Mouse (Mus musculus) adrenal gland, adult 8-10 months (tissue): ENCODE measurements around the gene Copz1. TPM values are rescaled to one million over a fixed set of nuclear protein-coding genes. Genes with fewer than 3 reads are reported as not detected.

Experiments used
- DNase-seq: peaks from one replicate; pipeline ENCODE4 v3.0.0; 2022
- total RNA-seq, 4 experiments: library from RNA; stranded (reverse); gene quantifications; 2 replicates each; pipeline ENCODE4 v1.2.4; 2022

Gene Copz1
- total RNA-seq, 4 experiments from 2014 or later, result 156 to 167 (median 161) TPM

- no peak for DNase-seq
Observed at GRCm38 (mm10) chr15:103310365-103310910, 37.9 kb downstream of the Copz1 start, which contains the start of gene Gpr84. Gpr84 (minus strand) TSS chr15:103310612.

- no peak for DNase-seq
Observed at GRCm38 (mm10) chr15:103313495-103314095, 41.1 kb downstream of the Copz1 start.

DNA sequence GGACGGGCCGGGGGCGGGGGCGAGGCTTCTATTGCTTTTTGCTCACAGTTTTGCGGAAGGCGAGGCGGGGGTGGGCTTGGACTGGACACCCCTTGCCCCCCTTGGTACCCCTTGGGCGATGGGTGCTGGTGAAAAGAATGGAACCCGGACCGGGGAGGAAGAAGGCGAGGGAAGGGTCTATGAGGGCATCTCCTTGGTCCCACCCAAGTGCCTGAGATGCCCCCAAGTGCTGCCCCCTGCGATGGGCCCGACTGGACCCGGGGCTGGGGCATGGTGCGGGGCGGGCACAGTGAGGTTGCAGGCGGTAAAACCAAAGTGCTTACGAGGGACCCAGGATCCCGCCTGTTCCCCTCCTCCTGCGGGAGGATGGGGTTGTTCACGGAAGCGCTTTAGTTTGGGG is 41.7 kb downstream of the Copz1 start:
- no peak for DNase-seq

- peak; percentile 61 for DNase-seq
Observed at GRCm38 (mm10) chr15:103315011-103315502, 42.5 kb downstream of the Copz1 start.

DNA sequence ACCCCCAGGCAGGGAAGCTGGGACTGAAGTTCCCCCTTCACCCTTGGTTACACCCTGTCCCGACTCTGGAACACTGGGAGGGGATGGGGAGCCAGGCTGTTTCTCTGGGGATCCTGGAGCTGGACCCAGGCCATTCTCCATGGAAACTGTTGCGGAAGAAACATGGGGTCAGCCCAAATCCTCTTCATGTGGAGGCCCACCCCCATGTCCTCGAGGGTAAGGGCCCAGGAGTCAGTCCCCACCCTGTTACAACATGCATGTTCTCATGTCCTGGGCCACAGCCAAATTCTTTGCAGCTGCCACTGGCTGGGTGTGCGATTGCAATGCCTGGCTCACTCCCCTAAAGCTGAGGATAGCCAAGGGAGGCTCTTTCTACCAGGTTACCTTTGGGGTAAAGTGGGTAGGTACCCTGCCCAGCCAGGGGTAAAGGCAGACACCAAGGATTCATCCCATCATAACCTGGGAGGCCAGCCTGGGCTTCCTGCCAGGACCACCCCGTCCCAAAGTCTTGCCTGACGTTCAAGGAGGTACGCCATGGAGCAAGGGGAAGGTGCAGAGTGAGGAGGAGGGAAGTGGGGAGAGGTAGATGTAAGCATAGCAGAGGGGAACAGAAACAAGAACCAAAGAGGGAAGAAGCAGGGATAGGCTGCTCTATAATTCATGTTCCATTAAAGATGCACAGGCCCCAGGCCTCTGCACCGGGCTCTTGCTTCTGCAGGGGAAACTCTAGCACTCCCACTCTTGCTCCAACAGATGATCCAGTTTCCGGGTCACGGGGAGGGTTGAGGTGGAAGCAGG is 43.7 kb downstream of the Copz1 start:
- no peak for DNase-seq

GRCm38 (mm10) chr15:103317120-103317519 is 44.6 kb downstream of the Copz1 start:
- no peak for DNase-seq

GRCm38 (mm10) chr15:103317731-103318130 is 45.2 kb downstream of the Copz1 start:
- no peak for DNase-seq

DNA sequence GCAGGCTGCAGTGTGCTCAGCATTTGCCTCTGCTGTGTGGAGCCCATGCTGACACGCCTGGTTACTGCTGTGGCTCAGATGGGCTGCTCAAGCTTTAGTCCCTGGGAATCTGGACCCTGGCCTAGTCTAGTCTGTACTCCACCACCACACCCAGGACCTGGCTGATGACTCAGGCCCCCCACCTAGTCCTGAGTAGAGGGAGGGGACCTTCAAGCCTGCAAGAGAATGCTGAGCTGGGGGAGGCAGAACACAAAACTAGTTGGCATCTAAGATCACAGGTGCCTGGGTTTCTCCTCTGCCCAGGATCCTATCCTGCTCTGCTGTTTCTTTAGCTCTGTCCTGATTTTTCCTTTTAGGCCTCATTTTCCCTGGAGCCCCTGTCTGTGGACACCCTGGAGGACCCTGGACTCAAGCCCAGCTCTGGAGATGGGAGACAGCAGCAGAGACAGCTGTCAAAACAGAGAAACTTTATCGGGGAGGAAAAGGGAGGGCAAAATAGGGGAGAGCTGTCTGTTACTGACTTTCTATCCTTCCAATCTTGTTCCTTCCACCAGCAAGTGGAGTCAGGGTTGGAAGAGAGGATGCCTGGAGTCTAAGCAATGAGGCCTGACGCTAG is 45.8 kb downstream of the Copz1 start:
- no peak for DNase-seq

- no peak for DNase-seq
Observed at GRCm38 (mm10) chr15:103321076-103321475, 48.6 kb downstream of the Copz1 start.

GRCm38 (mm10) chr15:103322396-103322795 is 49.9 kb downstream of the Copz1 start:
- DNase-seq, result no peak

DNA sequence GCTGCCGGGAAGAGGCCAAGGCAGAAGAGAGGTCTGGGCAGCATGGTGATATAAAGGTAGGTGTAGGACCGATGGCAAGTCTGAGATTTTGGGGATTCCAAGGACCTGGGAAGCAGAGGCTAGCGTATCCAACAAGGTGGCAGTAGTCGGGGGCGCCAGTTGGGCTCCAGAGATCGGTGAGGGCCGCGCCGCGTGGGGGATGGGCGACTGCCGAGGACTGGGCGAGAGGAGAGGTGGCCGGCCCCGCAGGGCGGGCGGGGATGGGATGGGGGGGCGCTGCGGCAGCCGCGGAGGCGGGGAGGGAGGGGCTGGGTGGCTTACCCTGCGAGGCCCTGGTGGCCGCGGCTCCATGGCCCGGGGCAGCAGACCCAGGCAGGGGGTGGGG is 50.5 kb downstream of the Copz1 start:
- DNase-seq, result no peak

DNA sequence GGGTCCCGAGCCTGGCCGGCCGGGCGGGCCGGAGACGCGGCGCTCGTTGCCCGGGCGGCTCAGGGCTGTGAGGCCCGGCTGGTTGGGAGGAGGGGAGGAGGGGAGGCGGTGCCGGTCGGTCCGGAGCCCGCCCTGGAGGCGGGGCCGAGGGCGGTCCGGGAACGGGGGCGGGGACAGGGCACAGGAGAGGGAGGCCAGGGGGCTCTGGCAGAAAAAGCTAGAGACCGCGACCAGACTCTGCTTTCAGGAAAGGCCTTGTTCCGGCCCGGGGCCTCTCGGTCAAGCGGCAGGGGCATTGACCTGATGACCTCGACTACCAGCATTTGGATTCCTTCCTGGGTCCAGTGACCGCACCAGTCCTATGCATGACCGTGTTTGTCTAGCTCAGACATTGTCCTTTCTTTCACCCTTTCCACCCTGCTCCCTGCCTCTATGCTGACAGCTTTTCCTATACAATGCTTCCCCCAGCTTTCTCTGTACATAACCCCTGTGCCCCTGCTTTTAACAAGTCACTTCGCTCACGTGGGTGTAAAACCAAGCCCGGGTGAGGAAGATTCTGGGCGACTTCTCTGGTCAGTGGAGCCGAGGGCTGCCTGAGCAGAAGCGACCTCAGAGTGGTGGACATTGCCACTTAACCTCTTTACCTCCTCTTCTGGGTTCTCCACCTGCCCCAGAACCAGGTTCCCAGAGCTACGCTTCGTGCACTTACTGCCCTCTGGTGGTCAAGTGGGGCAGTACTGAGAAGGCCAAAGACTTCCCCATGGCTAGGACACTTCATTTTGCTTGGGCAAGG is 51.1 kb downstream of the Copz1 start:
- DNase-seq, result peak; percentile 72

DNA sequence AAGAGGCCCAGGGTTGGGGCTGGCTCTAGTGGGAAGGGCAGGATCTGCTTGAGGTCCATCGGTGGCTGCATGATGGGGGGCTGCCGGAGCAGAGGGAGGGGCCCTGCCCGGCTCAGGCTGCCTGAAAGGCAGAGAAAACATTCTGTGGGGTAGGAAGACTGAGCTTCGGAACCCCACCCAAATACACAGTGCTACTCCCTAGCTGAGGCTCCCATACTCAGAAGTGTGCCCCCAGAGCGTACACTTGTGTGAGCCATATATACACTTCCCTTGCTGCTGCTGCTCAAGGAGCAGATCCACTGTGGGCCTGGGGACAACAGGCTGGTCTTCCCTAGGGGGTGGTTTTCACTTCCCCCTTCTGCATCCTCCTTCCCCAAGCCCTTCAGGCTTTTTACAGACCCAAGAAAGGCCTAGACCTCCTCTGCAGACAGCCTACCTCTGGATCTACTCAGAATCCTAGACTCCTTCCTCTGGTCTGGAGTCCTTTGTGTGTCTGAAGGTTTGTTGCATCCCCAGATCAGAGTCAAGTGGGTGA is 60.6 kb downstream of the Copz1 start:
- DNase-seq, result no peak

GRCm38 (mm10) chr15:103333738-103334137 is 61.2 kb downstream of the Copz1 start:
- no peak for DNase-seq

- DNase-seq, result no peak
Observed at GRCm38 (mm10) chr15:103334194-103334593, 61.7 kb downstream of the Copz1 start.

- no peak for DNase-seq
Observed at GRCm38 (mm10) chr15:103335040-103335439, 62.5 kb downstream of the Copz1 start.

DNA sequence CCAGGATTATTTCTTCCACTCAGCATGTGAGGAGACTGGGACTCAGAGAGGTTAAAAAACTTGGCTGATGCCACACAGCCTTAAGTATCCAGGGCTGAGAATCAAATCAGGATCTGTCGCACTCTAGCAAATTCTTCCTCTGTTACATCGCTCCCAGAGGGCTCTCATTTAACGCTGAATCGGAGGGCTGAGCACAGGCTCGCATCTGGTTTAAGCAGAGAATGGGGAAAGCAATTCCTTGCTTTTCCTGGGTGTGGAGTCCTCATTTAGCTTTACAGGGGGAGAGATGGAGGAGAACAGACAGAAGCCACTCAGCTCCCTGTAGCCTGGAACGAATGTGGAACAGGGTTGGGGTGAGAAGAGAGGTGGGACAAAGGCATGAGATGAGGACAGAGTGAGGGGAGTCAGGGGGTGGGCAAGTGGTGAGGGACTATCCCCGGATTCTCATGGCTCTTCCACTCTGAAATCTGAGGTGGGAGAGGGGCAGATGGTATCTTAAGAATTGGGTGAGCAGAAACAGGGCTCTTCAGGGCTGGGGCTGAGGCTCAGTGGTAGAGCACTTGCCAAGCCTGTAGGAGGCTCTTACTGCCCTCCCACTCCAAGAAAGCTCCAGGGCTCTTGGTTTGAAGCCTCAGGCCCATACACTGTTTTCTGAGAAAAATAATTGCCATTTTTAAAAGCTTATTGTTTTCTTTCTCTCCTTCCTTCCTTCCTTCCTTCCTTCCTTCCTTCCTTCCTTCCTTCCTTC is 63.1 kb downstream of the Copz1 start:
- no peak for DNase-seq

- DNase-seq, result no peak
Observed at GRCm38 (mm10) chr15:103336996-103337667, 64.6 kb downstream of the Copz1 start.

DNA sequence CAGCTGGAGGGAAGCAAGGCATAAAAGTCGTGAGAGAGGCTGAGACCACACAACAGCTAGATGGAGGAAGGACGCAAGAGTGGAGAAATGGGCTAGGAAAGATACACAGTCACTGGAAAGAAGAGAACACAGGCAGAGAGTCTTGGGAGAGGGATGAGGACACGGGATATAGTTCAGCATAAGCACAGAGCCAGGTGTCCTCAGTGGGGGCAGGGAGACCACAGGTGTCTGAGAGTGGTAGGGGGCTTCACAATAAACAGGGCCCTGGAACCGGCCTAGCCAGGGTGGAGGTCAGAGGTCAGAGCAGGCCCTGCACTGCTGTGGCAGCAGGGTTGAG is 66.3 kb downstream of the Copz1 start:
- no peak for DNase-seq

DNA sequence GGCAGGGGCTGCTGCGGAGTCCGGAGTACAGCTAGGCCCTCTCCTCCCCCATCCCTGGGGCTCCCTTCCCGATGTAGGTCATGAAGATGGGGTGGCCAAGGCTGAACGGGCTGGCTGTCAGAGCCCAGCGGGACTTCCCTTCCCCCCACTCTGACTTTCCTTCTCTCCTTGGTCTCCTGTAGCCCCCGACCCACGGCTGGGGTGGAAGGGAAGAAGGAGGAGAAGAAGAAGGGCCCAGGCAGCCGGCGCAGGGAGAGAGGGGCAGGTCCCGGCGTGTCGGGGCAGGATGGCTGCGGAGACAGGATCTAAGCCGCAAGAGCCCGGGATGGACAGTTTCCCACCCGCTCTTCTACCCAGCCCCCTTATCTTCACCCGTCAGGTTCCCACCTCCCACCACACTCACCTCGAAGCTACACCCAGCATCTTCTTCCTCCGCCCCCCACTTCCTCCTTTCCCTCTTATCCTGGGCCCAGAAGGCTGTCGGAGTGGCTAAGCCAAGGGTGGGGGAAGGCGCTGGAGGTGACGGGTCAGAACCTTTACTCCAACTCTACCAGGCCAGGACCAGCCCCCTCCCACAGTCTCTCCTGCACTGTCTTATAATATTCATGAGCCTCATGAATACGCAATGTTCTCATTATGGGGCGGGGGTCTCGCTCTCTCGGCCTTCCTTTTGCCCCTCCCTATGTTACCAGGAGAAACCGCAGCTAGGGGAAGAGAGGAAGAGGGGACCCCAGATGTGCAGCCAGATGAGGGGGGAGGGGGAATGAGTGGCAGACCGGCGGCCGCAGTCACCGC is 66.8 kb downstream of the Copz1 start:
- no peak for DNase-seq
